Mouse (Mus musculus) embryonic facial prominence, embryonic 15.5 days (tissue): ENCODE measurements at regions not wholly inside any gene's neighbourhood (a gene's known extent, or its start where the extent isn't known, plus 50 kb on each side); places are given as distances from the start of the nearest gene placed in this dataset.

Experiments
- ATAC-seq: fragments of 200-750 bp; cut with Nextera tagmentation; 2 replicates; pipeline ENCODE4 v1.8.0; 2017; ENCODE audit warnings: low read depth, moderate TSS enrichment; ENCODE audit not compliant: insufficient number of reproducible peaks, low FRiP score, low TSS enrichment
- H3K27ac ChIP-seq: fragments of 300-500 bp; sonication (generic); replicated peaks from 2 replicates; pipeline ENCODE4 v1.5.1; 2015; ENCODE audit warnings: mild to moderate bottlenecking, inconsistent platforms
- H3K27me3 ChIP-seq: fragments of 300-500 bp; sonication (generic); 2 replicates; pipeline ENCODE4 v1.6.1; 2015; ENCODE audit warnings: inconsistent platforms
- H3K36me3 ChIP-seq: fragments of 300-500 bp; sonication (generic); 2 replicates; pipeline ENCODE4 v1.6.1; 2015; ENCODE audit warnings: mild to moderate bottlenecking, inconsistent platforms
- H3K4me1 ChIP-seq: fragments of 300-500 bp; sonication (generic); 2 replicates; pipeline ENCODE4 v1.6.1; 2015; ENCODE audit warnings: inconsistent platforms
- H3K4me2 ChIP-seq: fragments of 300-500 bp; sonication (generic); replicated peaks from 2 replicates; pipeline ENCODE4 v1.6.1; 2015; ENCODE audit warnings: mild to moderate bottlenecking, inconsistent platforms
- H3K4me3 ChIP-seq: fragments of 300-500 bp; sonication (generic); replicated peaks from 2 replicates; pipeline ENCODE4 v1.5.1; 2015; ENCODE audit warnings: mild to moderate bottlenecking, inconsistent platforms
- H3K9ac ChIP-seq: fragments of 300-500 bp; sonication (generic); 2 replicates; pipeline ENCODE4 v1.6.1; 2015; ENCODE audit warnings: inconsistent platforms
- H3K9me3 ChIP-seq: fragments of 300-500 bp; sonication (generic); replicated peaks from 2 replicates; pipeline ENCODE4 v1.6.1; 2016; ENCODE audit warnings: inconsistent platforms
- WGBS: fragments of 180-500 bp; shearing (Covaris S2); methylation state at CpG from one replicate; pipeline ENCODE4 v1.1.7; 2015; 5-methylcytosine and 5-hydroxymethylcytosine counted together

DNA sequence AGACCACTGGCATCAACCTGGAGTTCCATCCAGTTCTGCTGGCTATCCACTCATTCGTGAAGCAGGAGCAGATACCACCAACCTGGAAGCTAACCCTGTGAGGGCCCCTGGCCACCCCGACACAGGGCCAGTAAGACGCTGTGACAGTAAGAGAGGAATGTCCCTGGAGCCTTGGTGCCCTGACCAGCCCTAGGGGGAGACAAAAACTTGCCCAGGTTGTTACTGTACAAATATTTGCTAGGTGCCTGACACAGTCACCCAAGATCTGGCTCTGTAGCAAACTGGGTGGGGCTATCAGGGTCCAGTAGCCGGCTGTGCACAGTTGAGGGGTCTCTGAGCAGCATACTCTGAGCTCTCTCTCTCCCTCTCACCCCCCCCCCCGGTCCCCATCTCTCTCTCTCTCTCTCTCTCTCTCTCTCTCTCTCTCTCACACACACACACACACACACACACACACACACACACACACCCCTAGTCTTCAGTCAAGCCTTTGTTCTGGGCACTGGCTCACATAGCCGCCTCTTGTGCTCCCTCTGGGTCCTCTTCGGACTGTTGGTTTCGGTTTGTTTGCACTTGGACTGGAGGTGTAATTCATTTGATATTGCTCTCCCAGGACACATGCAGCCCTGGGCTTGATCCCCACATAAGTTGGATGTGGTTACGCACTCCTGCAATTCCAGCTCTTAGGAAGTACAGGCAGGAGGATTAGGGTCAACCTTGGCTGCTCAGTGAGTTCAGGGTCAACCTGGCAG is 131.7 kb downstream of the Inhbb start:
- H3K27ac ChIP-seq: no peak overlapping the region
- no peaks in the 10 kb centered on the region for H3K9me3 ChIP-seq
- H3K27me3 ChIP-seq: no peaks in the 10 kb centered on the region
- no peaks in the 10 kb centered on the region for H3K36me3 ChIP-seq
- no peaks in the 10 kb centered on the region for H3K4me1 ChIP-seq
- no peak for ATAC-seq
- no peak overlapping the region for H3K4me3 ChIP-seq
- H3K4me2 ChIP-seq: no peak overlapping the region
- 71% methylated on average over 7 of the region's 9 CpGs for WGBS
- H3K9ac ChIP-seq: no peak overlapping the region

DNA sequence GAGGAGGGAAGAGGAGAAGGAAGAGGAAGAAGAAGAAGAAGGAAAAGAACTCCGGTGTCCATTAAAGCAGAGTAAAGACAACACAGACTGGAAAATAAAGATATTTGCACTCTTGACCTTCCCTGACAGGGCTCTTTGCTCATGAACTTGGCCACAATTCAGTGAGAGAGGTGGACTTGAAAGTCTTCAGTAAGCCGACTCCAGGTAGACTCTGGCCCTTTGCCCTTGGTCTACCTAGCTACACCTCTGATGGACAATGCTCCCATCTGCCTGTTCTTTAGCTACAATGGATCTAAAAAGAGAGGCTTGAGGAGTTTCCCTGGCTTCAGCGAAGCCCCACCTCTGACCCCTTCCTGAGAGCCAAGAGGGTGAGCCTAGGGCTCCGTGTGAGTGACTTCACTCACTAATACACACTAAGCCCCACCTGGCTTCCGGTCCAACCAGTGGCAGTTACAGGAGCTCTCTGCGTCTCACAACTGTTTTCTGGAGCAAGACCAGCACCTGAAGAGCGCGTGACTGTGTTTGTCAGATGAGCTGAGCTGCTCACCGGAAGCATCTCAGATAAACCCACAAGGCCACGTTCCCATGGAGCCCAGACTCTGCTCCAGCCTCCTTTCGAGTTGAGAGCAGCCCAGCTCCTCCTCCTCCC is 132.4 kb downstream of the Inhbb start:
- H3K36me3 ChIP-seq: no peaks in the 10 kb centered on the region
- no peaks in the 10 kb centered on the region for H3K9me3 ChIP-seq
- no peak overlapping the region for H3K27ac ChIP-seq
- H3K4me3 ChIP-seq: no peak overlapping the region
- whole genome bisulfite sequencing: 82% methylated on average over 11 of the region's 11 CpGs
- no peaks in the 10 kb centered on the region for H3K4me1 ChIP-seq
- ATAC-seq: no peak
- no peak overlapping the region for H3K4me2 ChIP-seq
- no peaks in the 10 kb centered on the region for H3K27me3 ChIP-seq
- no peak overlapping the region for H3K9ac ChIP-seq

DNA sequence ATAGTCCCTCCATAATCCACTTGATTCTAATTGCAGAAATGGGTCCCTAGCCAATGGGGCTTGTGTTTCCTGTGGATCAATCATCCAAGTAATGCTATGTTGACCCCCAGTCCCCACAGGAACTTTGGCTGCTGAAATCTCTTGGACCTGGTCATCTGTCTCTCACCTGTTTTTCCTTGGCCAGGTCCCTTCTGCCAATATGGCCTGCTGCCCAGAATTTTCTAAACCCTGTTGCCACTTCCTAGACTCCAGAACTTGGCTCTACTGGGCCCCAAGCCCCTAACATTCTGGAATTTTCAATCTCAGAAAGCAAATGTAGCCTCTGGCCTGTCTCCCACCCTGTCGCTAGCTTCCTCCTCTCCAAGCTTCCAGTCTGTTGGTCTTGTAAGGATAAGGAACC is 139.6 kb downstream of the Inhbb start:
- Histone ChIP-seq H3K27ac (no peak overlapping the region), H3K9ac (no peak overlapping the region), H3K4me2 (no peak overlapping the region), H3K27me3 (no peaks in the 10 kb centered on the region), H3K4me1 (no peaks in the 10 kb centered on the region), H3K9me3 (no peaks in the 10 kb centered on the region), H3K36me3 (no peaks in the 10 kb centered on the region), H3K4me3 (no peak overlapping the region)
- WGBS: 96% methylated on average over 1 of the region's 1 CpGs
- no peak for ATAC-seq

DNA sequence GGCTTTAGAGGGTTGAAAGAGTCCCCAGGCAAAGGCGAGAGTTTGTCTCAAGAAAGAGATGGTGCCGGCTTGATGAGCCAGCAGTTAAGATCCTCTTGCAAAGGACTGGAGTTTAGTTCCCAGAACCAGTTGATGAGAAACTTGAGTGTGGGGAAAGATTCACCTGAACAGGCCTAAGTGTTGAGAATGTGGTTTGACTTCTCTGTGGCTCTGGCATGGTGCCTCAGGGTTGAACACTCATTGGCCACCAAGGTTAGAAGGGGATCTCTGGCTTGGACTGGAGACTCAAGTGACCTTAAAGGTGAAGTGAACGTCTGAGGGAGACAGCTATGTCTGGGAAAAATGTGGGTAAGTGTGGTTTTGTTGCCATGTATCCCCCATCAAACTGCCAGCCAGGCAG is 142.8 kb downstream of the Inhbb start:
- Histone ChIP-seq H3K27ac (no peak overlapping the region), H3K27me3 (no peaks in the 10 kb centered on the region), H3K9me3 (no peaks in the 10 kb centered on the region), H3K4me3 (no peak overlapping the region), H3K4me2 (no peak overlapping the region), H3K36me3 (no peaks in the 10 kb centered on the region), H3K4me1 (no peaks in the 10 kb centered on the region), H3K9ac (no peak overlapping the region)
- 60% methylated on average over 3 of the region's 3 CpGs for WGBS
- no peak for ATAC-seq

DNA sequence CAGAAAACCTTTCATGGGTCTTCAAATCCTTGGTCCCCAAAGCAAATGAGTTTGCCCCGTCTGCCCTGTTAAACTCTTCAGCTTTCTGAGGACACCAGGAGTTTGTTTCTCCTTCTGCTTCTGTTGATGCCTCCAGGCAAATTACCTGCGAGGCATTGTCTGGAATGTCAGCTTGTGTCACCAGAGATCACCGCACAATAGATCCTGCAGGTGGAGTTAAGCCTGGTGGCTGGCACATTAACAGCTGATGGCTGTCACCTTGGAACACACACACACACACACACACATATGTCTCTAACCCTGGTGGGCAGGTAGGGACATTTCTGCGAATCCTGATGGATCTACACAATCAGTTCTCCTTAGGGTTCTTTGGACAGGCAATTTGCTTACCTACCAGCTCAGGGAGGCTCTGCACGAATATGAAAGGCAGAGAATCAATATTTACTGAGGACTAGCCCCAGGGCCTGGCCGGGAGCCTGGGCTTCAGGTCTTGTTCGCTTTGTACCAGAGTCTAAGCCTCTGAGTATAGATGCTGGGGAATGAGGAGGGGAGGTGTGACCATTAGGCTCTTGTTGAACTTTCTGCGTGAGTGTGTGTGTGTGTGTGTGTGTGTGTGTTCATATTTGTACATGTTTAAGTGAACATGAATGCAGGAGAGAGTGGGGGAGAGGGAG is 143.4 kb downstream of the Inhbb start:
- no peak for ATAC-seq
- no peak overlapping the region for H3K27ac ChIP-seq
- 66% methylated on average over 8 of the region's 8 CpGs for WGBS

DNA sequence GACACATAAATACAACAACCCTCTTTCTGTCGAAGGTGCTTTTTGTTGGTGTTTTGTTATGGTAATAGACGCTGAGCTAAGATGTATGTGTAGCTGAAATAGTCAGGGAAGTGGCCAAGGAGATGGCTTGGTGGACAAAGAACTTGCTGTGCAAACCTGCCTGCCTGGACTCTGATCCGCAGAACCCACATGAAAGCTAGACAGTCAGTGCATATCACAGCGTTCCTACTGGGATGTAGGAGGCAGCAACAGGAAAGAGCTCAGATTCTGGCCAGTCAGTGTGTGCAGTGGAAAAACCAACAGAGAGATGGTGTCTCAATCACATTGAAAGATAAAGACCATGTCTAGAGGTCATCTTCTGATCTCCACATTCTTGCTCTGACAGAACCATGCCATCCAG is 144.1 kb downstream of the Inhbb start:
- Histone ChIP-seq H3K4me1 (no peaks in the 10 kb centered on the region), H3K9me3 (no peaks in the 10 kb centered on the region), H3K27ac (no peak overlapping the region), H3K4me2 (no peak overlapping the region), H3K36me3 (no peaks in the 10 kb centered on the region), H3K27me3 (no peaks in the 10 kb centered on the region), H3K4me3 (no peak overlapping the region), H3K9ac (no peak overlapping the region)
- ATAC-seq: no peak
- WGBS: 86% methylated on average over 4 of the region's 4 CpGs

More for the DNA sequence above, 143.4 kb downstream of the Inhbb start:
- Histone ChIP-seq H3K9ac (no peak overlapping the region), H3K4me3 (no peak overlapping the region), H3K4me2 (no peak overlapping the region), H3K36me3 (no peaks in the 10 kb centered on the region), H3K27me3 (no peaks in the 10 kb centered on the region), H3K4me1 (no peaks in the 10 kb centered on the region), H3K9me3 (no peaks in the 10 kb centered on the region)

DNA sequence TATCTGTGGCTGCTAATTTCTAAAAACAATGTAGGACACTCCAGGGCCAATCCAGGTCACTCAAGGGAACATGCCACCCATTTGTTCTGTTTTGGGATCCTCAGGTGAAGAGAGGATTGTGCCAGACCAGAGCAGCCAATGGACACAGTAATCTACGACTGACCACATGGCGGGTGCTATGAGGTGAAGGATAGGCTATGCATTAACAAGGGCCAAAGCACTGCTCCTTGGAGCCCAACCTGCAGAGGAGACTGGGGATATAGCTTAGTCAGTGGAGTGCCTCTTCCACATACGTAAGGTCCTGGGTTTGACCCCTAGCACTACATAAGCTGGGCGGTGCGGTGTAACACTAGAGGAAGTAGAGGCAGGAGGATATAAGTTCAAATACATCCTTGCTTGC is 156.0 kb downstream of the Inhbb start:
- Histone ChIP-seq H3K4me3 (no peak overlapping the region), H3K27ac (no peak overlapping the region), H3K9ac (no peak overlapping the region), H3K9me3 (no peaks in the 10 kb centered on the region), H3K4me2 (no peak overlapping the region), H3K36me3 (no peaks in the 10 kb centered on the region), H3K27me3 (no peaks in the 10 kb centered on the region), H3K4me1 (no peaks in the 10 kb centered on the region)
- ATAC-seq: no peak
- WGBS: 94% methylated on average over 5 of the region's 5 CpGs

DNA sequence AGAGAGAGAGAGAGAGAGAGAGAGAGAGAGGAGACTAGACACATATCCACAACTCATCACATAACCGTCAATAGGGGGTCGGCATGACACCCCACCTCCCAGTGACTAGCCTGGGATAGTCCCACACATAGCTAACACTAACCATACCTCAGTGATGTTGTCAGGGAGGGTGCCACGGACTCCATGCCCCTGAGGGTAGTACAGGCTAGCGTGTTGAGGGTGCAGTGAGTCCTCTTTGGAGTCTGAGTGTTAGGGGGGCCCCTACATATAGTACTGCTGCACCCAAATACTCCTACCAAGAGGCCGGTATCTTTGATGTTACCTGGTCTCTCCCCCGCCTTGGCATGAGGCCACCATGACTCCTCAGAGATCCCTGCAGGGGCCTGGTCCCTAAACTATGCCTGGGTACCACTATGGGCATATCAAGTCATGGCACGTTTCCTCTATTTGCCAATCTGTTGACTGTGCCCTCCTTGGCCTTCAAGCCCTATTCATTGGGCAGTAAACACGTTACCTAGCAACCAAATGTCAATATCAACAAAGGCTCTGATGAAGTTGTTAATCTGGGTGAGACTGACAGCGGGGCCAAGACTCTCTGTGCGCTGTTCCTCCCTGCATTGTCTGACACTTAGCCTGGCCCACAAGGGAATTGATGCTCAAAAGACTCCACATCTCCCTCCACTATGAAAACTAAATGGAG is 156.7 kb downstream of the Inhbb start:
- no peak overlapping the region for H3K4me3 ChIP-seq
- no peak for ATAC-seq
- no peak overlapping the region for H3K27ac ChIP-seq
- 73% methylated on average over 10 of the region's 10 CpGs for WGBS
- no peak overlapping the region for H3K9ac ChIP-seq
- H3K27me3 ChIP-seq: no peaks in the 10 kb centered on the region
- H3K36me3 ChIP-seq: no peaks in the 10 kb centered on the region
- H3K9me3 ChIP-seq: no peaks in the 10 kb centered on the region
- no peaks in the 10 kb centered on the region for H3K4me1 ChIP-seq
- no peak overlapping the region for H3K4me2 ChIP-seq

DNA sequence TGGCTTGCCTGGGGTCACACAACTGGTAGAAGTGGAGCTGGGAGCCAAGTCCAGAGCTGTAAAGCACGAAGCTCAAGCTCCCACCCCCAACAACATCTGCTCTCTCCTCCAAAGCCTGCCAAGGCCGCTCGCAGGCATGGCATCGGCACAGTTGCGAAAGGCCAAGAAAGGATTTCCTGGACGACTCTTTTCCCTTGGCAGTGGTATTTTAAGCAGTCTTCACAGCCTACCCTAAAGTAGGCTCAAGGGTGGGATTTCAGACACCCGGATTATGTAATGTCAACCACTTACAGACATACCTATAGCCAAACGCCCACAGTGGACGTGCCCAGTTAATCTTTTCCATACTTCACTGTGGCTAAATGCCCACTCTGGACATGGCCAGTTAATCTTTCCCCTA is 162.6 kb downstream of the Inhbb start:
- Histone ChIP-seq H3K27ac (no peak overlapping the region), H3K9ac (no peak overlapping the region), H3K9me3 (no peaks in the 10 kb centered on the region), H3K27me3 (no peaks in the 10 kb centered on the region), H3K36me3 (no peaks in the 10 kb centered on the region), H3K4me2 (no peak overlapping the region), H3K4me1 (no peaks in the 10 kb centered on the region), H3K4me3 (no peak overlapping the region)
- WGBS: 64% methylated on average over 9 of the region's 9 CpGs
- ATAC-seq: no peak; the same call in 1 of the 2 replicates

DNA sequence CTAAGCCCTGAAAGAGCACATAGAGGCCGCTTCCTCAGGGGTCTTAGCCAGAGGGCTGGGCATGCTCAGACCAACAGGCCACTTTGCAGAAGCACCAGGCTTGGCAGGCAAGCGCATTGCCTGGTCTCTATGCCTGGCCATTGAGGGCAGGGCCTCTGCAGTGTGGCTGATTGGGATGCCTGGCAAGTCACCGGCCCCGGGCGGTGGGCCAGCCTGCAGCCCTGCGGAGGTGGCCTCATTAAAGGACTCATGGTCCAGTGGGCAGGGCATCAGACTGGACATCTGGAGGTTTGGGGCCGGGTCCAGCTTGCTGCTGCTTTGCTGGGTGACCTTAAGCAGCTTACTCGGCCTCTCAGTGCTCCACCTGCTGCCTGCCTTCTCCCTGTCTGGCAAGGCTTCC is 165.3 kb downstream of the Inhbb start:
- H3K4me1 ChIP-seq: no peaks in the 10 kb centered on the region
- no peaks in the 10 kb centered on the region for H3K36me3 ChIP-seq
- no peak overlapping the region for H3K4me2 ChIP-seq
- no peak overlapping the region for H3K27ac ChIP-seq
- H3K9me3 ChIP-seq: no peaks in the 10 kb centered on the region
- no peak for ATAC-seq
- H3K4me3 ChIP-seq: no peak overlapping the region
- no peak overlapping the region for H3K9ac ChIP-seq
- WGBS: 83% methylated on average over 8 of the region's 8 CpGs
- no peaks in the 10 kb centered on the region for H3K27me3 ChIP-seq

DNA sequence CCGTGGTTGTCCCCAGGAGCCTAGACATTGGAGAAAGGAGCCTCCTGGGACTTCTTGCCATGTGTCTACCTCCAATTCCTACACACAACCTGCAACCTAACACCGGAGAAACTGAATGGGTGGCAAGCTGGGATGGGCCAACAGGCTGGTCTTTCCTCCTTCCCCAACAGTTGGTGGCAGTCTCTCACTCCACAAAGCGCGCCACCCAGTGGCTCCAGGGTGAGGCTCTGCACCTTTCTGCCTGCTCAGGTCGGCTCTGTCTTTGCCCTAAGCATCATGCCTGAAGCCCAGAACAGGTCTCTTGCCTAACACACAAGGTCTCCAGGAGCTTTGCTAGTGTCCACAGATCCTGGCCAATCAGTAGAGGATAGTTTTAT is 166.0 kb downstream of the Inhbb start:
- no peak overlapping the region for H3K9ac ChIP-seq

More for the DNA sequence above, 166.0 kb downstream of the Inhbb start:
- no peak overlapping the region for H3K27ac ChIP-seq
- 62% methylated on average over 5 of the region's 5 CpGs for WGBS
- no peak overlapping the region for H3K4me2 ChIP-seq
- ATAC-seq: no peak
- no peaks in the 10 kb centered on the region for H3K27me3 ChIP-seq
- no peaks in the 10 kb centered on the region for H3K4me1 ChIP-seq
- H3K9me3 ChIP-seq: no peaks in the 10 kb centered on the region
- H3K36me3 ChIP-seq: no peaks in the 10 kb centered on the region
- no peak overlapping the region for H3K4me3 ChIP-seq
